Mouse (Mus musculus) hindbrain, embryonic 10.5 days (tissue): Measurements from ENCODE around the gene Polm. TPM values are rescaled to one million over a fixed set of nuclear protein-coding genes. Genes with fewer than 3 reads are reported as not detected.

ENCODE experiments used
- DNase-seq: peaks from one replicate; pipeline ENCODE4 v3.0.0-alpha.2; 2017; ENCODE audit warnings: low spot score
- H3K27ac ChIP-seq: fragments of 300-500 bp; sonication (generic); 2 replicates; pipeline ENCODE4 v1.5.1; 2016; ENCODE audit warnings: mild to moderate bottlenecking, moderate library complexity
- H3K27me3 ChIP-seq: fragments of 300-500 bp; sonication (generic); 2 replicates; pipeline ENCODE4 v1.6.1; 2016; ENCODE audit warnings: mild to moderate bottlenecking; ENCODE audit not compliant: poor library complexity, insufficient read depth, severe bottlenecking
- H3K36me3 ChIP-seq: fragments of 300-500 bp; sonication (generic); 2 replicates; pipeline ENCODE4 v1.6.1; 2016; ENCODE audit warnings: mild to moderate bottlenecking, moderate library complexity
- H3K4me1 ChIP-seq: fragments of 300-500 bp; sonication (generic); replicated peaks from 2 replicates; pipeline ENCODE4 v1.6.1; 2016; ENCODE audit warnings: mild to moderate bottlenecking
- H3K4me3 ChIP-seq: fragments of 300-500 bp; sonication (generic); 2 replicates; pipeline ENCODE4 v1.5.1; 2016; ENCODE audit warnings: mild to moderate bottlenecking, moderate library complexity
- H3K9me3 ChIP-seq: fragments of 300-500 bp; sonication (generic); 2 replicates; pipeline ENCODE4 v1.6.1; 2016; ENCODE audit warnings: mild to moderate bottlenecking, moderate library complexity
- WGBS: fragments of 180-500 bp; shearing (Covaris S2); methylation state at CpG from one replicate; pipeline ENCODE4 v1.1.7; 2016; 5-methylcytosine and 5-hydroxymethylcytosine counted together
- polyA plus RNA-seq: library from polyadenylated mRNA; unstranded; fragments of >200 nt; fragmentation: Nextera tagmentation; extraction: Ambion mirVana; gene quantifications from 2 replicates; pipeline ENCODE4 v1.2.1, GENCODE M21; 2016

Gene Polm
- polyA plus RNA-seq: 9.5 and 10.3 TPM in 2 replicates

DNA sequence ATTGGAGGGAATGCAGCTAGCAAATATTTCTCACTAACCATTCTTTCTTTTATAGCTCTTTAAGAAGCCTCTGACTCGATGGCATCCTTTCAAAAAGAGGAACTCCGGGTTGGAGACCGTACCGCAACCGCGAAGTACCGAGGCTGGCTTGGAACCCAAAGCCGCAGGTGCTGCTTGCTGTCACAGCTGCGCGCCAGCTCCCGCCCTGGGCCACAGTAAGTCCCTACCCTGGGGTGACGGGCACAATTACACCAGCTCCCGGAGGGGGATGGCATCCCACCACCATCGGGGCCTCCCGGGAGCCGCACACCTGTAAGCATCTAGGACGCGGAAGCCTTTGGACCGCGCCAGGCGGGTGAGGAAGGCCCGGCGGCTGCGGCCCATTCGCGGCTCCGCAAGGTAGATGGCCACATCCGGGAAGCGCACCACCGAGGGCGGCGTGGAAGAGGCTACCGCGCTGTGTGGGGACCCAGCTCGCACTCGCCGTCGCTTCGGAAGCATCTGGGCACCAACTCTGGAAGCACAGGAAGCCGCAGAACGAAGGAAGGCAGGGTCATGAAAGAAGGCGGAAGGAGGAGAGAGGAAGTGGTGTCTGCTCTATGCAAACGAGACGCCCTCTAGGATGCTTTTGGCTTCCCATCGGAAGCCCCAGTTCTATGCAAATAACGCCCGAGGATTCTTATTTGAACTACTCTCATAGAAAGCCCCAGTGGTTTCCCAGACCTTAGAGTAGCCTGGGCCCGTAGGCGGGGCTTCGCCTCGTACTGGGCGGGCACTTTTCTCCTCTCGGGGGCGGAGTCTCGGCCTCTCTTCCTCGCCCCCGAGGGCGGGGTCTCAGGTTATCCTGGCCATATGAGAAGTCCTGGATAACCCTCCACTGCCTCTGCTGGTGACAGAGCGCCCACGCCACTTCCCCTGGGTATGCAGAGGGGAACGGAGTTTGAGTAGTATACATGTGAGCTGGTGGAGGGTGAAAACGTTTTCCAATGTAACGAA, at the start of gene Polm:
Gene Polm (minus strand): TSS at position 766 of the 996 bp plus-strand sequence.
- peak; percentile 93 for DNase-seq
- H3K4me3 ChIP-seq: peak within 1 kb of the TSS; percentile 68
- no peaks in the 10 kb centered on the region for H3K27me3 ChIP-seq
- H3K4me1 ChIP-seq: peaks cover 15% of the 10 kb centered on the region
- H3K27ac ChIP-seq: peak within 1 kb of the TSS; percentile 88
- H3K36me3 ChIP-seq: peaks cover 25% of the 10 kb centered on the region
- no peaks in the 10 kb centered on the region for H3K9me3 ChIP-seq
- under 1% methylated on average over 63 of the region's 63 CpGs for WGBS

DNA sequence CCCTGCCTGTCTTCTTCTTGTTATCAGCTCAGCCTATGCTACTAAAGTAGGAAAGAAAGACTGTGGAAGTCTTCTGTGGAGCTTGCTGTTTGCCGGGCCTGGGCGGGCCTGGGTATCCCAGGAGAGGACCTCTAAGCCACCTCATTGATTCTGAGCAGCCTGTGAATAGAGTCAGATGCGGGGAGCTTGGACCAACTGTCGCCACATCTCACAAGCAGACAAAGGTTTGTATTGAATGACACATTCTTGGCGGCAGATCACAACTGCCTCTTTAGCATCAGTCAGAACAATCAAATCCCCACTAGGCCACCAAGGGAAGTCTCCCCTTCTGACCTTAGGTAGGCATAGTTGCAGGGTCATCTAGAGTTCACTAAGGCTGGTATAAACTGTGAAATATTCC, 49.4 kb upstream of the Polm start:
- Histone ChIP-seq H3K27me3 (no peaks in the 10 kb centered on the region; the same call in 1 of the 2 replicates), H3K4me3 (peak overlapping the region; percentile 0; the same call in 1 of the 2 replicates), H3K4me1 (peaks cover 47% of the 10 kb centered on the region), H3K27ac (peak overlapping the region; percentile 85), H3K36me3 (no peaks in the 10 kb centered on the region), H3K9me3 (no peaks in the 10 kb centered on the region)
- 17% methylated on average over 5 of the region's 5 CpGs for WGBS
- DNase-seq: peak; percentile 48

DNA sequence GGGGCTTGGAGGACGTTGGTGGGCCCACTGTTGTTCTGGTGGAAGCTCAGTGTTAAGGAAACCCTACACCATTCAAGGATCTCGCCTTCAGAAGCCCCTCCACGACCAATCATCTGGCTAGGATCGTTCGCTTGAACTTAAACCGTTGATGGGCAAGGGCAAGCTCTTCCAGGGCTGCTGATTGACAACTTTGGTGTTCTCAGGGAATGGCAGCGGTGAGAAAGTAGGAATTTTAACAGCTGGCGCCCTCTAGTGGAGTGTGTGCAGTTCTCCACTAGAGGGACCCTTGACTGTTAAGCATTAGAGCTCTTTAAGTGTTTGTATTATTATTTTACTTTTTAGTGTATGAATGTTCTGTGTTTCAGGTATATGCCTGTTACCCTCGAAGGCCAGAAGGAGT, 48.4 kb upstream of the Polm start:
- no peaks in the 10 kb centered on the region; the same call in 1 of the 2 replicates for H3K27me3 ChIP-seq
- no peak overlapping the region for H3K4me3 ChIP-seq
- no peaks in the 10 kb centered on the region for H3K36me3 ChIP-seq
- peak overlapping the region; percentile 85 for H3K27ac ChIP-seq
- H3K9me3 ChIP-seq: no peaks in the 10 kb centered on the region
- peak; percentile 65 for DNase-seq
- WGBS: 22% methylated on average over 9 of the region's 9 CpGs
- peaks cover 38% of the 10 kb centered on the region for H3K4me1 ChIP-seq

- H3K9me3 ChIP-seq: no peaks in the 10 kb centered on the region
- no peaks in the 10 kb centered on the region for H3K36me3 ChIP-seq
- 77% methylated on average over 8 of the region's 8 CpGs for WGBS
- no peak for DNase-seq
- H3K4me3 ChIP-seq: no peak overlapping the region
- peaks cover 31% of the 10 kb centered on the region for H3K4me1 ChIP-seq
- no peaks in the 10 kb centered on the region for H3K27me3 ChIP-seq
- no peak overlapping the region for H3K27ac ChIP-seq
These were observed 44.7 kb upstream of the Polm start for GRCm38 (mm10) chr11:5882518-5882917.

GRCm38 (mm10) chr11:5879905-5880304, 42.1 kb upstream of the Polm start:
- H3K27ac ChIP-seq: no peak overlapping the region
- no peaks in the 10 kb centered on the region for H3K27me3 ChIP-seq
- DNase-seq: peak; percentile 76
- 47% methylated on average over 5 of the region's 5 CpGs for WGBS
- H3K4me3 ChIP-seq: no peak overlapping the region
- H3K9me3 ChIP-seq: no peaks in the 10 kb centered on the region
- peaks cover 32% of the 10 kb centered on the region for H3K4me1 ChIP-seq
- H3K36me3 ChIP-seq: peaks cover 18% of the 10 kb centered on the region

DNA sequence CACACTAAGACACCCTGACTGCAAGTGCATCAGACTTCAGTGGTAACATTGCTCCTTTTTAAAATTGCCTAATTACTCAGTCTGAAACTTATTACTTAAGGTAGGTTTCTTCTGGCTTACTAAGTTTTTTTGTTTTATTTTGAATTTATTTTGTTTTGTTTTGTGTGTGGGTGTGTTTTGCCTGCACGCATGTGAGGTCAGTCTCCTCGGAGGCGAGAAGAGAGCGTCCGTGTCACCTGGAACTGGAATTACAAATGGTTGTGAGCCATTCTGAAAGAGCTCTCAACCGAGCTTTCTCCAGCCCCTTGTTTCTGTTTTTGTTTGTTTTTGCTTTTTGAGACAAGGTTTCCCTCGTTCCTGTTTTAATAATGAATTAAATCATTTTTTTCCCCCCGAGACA, 40.8 kb upstream of the Polm start:
- no peak for DNase-seq
- 58% methylated on average over 8 of the region's 8 CpGs for WGBS
- H3K4me3 ChIP-seq: peak overlapping the region; percentile 69

GRCm38 (mm10) chr11:5877921-5878526, 40.2 kb upstream of the Polm start, which contains the start of gene Pold2:
TSS of gene Pold2 (minus strand) at chr11:5878292.
- WGBS: under 1% methylated on average over 52 of the region's 52 CpGs
- peaks cover 32% of the 10 kb centered on the region for H3K4me1 ChIP-seq

More for the DNA sequence above, 40.8 kb upstream of the Polm start:
- Histone ChIP-seq H3K27me3 (no peaks in the 10 kb centered on the region), H3K36me3 (peaks cover 30% of the 10 kb centered on the region), H3K27ac (peak overlapping the region; percentile 89), H3K9me3 (no peaks in the 10 kb centered on the region), H3K4me1 (peaks cover 32% of the 10 kb centered on the region)

GRCm38 (mm10) chr11:5877421-5877820, 39.6 kb upstream of the Polm start:
- Histone ChIP-seq H3K9me3 (no peaks in the 10 kb centered on the region), H3K4me1 (peaks cover 32% of the 10 kb centered on the region), H3K4me3 (peak overlapping the region; percentile 69), H3K27ac (peak overlapping the region; percentile 89), H3K27me3 (no peaks in the 10 kb centered on the region), H3K36me3 (peaks cover 43% of the 10 kb centered on the region)
- no peak for DNase-seq
- WGBS: 8% methylated on average over 5 of the region's 5 CpGs

More at GRCm38 (mm10) chr11:5877921-5878526, 40.2 kb upstream of the Polm start, which contains the start of gene Pold2:
- DNase-seq: peak; percentile 98
- no peaks in the 10 kb centered on the region for H3K27me3 ChIP-seq
- peak within 1 kb of the TSS; percentile 89 for H3K27ac ChIP-seq
- peak within 1 kb of the TSS; percentile 69 for H3K4me3 ChIP-seq
- H3K36me3 ChIP-seq: peaks cover 37% of the 10 kb centered on the region
- H3K9me3 ChIP-seq: no peaks in the 10 kb centered on the region

DNA sequence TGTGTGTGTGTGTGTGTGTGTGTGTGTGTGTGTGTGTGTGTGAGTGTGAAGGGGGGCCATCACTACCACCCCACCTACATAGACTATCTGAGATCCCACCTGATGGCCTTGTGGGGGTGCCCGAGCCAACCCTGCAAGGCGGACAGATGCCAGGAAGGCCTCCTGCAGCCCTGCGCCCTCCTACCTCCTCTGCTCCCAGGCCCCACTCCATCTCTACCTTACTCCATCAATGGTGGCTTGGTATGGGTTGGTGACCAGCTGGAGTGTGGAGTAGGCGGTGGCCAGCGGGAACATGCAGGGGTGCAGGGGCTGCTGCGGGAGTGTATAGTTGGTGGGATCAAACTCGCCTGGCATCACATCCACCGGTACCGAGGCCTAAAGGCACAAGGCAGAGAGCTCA, 35.4 kb upstream of the Polm start:
- H3K27ac ChIP-seq: no peak overlapping the region
- peaks cover 21% of the 10 kb centered on the region for H3K4me1 ChIP-seq
- no peak for DNase-seq
- 97% methylated on average over 9 of the region's 9 CpGs for WGBS
- no peak overlapping the region for H3K4me3 ChIP-seq
- H3K27me3 ChIP-seq: no peaks in the 10 kb centered on the region
- H3K36me3 ChIP-seq: peaks cover 82% of the 10 kb centered on the region
- H3K9me3 ChIP-seq: no peaks in the 10 kb centered on the region

DNA sequence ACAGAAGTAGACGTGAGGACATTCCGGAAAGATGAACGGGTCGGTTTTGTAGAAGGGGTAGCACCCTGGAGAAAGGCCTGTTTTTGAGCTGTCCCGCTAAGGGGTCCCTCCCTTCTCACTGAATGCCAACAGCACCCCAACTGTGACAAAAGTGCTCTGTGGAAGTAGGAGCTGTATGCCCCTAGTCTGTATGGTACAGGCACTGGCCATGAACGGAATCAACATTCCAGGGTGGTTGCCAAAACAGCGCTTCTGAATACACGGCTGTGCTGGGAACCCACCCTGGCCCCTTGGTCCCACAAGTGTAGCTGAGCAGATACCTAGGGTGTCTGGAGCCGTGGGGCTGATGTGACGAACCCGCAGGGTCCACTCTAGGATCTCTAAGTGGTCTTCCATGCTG, 34.9 kb upstream of the Polm start:
- H3K9me3 ChIP-seq: no peaks in the 10 kb centered on the region
- H3K4me3 ChIP-seq: no peak overlapping the region
- DNase-seq: no peak
- 92% methylated on average over 11 of the region's 11 CpGs for WGBS
- H3K36me3 ChIP-seq: peaks cover 86% of the 10 kb centered on the region
- H3K27ac ChIP-seq: no peak overlapping the region
- no peaks in the 10 kb centered on the region for H3K27me3 ChIP-seq
- peaks cover 21% of the 10 kb centered on the region for H3K4me1 ChIP-seq

DNA sequence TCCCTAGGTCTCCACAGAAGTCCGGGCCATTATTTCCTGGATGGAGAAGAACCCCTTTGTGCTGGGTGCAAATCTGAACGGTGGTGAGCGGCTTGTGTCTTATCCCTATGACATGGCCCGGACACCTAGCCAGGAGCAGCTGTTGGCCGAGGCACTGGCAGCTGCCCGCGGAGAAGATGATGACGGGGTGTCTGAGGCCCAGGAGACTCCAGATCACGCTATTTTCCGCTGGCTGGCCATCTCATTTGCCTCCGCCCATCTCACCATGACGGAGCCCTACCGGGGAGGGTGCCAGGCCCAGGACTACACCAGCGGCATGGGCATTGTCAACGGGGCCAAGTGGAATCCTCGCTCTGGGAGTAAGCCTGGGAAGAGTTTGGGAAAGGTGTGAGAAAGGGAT, 32.3 kb upstream of the Polm start:
- Histone ChIP-seq H3K36me3 (peaks cover 72% of the 10 kb centered on the region), H3K4me1 (0 out of 2 replicates have a peak, but pooled peaks cover 6% of the 10 kb centered on the region), H3K27me3 (no peaks in the 10 kb centered on the region), H3K27ac (no peak overlapping the region), H3K9me3 (no peaks in the 10 kb centered on the region), H3K4me3 (no peak overlapping the region)
- DNase-seq: no peak
- 92% methylated on average over 16 of the region's 16 CpGs for WGBS

DNA sequence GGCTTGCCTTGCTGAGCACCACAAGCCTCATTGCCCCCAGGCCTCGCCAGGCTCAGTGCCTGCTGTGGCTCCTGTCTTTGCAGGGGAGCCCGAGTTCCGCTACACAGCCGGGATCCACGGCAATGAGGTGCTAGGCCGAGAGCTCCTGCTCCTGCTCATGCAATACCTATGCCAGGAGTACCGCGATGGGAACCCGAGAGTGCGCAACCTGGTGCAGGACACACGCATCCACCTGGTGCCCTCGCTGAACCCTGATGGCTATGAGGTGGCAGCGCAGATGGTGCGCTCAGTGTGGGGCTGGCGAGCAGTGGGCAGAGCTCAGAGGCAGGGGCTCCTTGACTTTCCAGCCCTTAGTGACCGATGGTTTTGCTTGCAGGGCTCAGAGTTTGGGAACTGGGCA, 31.5 kb upstream of the Polm start:
- no peak overlapping the region for H3K27ac ChIP-seq
- no peak overlapping the region for H3K4me3 ChIP-seq
- H3K9me3 ChIP-seq: no peaks in the 10 kb centered on the region
- 0 out of 2 replicates have a peak, but pooled peaks cover 6% of the 10 kb centered on the region for H3K4me1 ChIP-seq
- H3K36me3 ChIP-seq: peaks cover 64% of the 10 kb centered on the region
- no peaks in the 10 kb centered on the region for H3K27me3 ChIP-seq
- 93% methylated on average over 16 of the region's 16 CpGs for WGBS
- DNase-seq: no peak
